Mouse (Mus musculus): ENCODE results near the gene Rab37.
A peak's percentile ranks its signal among the peaks of the same experiment; 100 is the strongest.

The Rab37 gene

DNA sequence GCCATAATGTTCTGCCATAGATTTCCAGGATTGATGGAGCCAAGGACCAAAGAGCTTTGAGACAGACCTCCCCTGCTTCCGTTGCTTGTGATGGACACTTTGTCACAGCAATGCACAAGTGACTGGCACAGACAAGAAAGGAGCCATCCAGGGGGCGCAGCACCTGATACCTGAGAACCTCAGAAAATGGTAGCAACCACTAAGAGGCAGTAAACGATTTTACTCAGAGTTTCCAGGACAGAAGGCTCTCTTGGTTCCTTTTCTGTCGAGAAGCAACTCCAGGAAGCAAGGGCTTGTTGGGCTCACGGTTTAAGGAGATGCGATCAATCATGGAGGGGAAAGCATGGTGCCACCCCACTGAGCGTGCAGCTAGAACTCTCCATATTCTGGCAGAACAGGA is 5.0 kb upstream of the Rab37 start:
- DNase-seq, result no peak

DNA sequence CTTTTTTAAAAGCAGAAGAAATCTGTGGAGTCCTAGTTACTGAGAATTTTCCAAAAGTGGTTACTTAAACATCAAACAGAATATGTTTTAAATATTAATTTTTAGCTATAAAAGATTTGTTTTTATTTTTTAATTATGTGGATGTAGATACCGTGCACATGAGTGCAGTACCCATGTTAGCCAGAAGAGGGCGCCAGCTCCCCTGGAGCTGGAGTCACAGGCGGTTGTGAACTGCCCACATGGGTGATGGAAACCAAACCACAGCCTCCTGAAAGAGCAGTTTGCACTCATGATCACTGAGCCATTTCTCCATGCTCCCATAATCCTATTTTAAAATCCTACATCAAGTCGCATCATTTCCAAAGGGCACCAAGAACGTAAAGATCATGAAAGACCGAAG is 1.4 kb upstream of the Rab37 start:
- DNase-seq, result peak; percentile 42 to 43

DNA sequence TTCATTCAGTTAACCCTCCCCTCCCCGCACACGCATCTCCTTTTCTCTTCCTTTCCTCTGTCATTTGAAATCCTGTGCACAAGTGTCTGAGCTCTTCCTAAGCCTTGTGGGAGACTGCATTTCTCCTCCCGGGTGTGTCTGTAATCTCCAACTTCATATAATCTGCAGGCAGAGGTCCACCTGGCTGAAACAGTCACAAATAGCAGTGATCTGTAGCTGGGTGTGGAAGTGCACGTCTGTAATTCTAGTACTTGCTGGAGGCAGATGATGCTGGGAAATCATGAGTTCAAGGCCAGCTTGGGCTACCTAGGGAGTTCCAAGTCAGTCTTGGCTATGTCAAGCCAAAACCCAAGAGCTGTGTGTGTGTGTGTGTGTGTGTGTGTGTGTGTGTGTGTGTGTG is 909 bp downstream of the Rab37 start:
- DNase-seq, result no peak

DNA sequence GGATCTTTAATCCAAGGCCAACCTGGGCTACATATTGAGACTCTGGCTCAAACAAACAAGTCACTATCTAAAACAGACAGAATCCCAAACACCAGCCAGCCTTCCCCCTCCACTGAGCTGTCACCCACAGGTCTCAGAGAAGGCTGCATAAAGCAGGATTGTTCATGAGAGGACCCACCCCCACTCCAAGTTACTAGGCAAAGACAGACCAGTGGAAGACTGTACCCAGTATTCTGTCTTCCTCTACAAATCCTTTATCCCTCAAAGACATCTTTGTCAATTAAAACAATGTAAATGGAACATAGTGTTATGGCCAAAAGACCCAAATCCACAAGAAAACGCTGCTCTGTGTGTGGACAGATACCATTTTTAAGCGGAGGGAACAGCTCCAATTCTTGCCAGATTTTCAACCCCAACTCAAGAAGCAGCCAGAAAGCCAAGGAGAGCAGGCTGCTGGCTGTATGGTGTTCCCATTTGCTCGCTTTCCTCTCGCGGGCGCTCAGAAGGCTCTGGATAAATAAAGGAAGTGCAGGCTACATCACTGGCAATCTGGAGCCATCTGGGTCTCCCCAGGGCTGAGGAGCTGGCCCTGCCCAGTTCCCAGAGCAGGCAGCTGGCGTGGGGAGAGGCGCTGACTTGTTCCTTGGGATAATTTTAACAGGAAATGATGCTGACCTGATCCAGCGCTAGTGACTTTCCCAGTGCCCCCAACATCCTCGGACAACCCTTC is 7.1 kb downstream of the Rab37 start:
- no peak for DNase-seq

DNA sequence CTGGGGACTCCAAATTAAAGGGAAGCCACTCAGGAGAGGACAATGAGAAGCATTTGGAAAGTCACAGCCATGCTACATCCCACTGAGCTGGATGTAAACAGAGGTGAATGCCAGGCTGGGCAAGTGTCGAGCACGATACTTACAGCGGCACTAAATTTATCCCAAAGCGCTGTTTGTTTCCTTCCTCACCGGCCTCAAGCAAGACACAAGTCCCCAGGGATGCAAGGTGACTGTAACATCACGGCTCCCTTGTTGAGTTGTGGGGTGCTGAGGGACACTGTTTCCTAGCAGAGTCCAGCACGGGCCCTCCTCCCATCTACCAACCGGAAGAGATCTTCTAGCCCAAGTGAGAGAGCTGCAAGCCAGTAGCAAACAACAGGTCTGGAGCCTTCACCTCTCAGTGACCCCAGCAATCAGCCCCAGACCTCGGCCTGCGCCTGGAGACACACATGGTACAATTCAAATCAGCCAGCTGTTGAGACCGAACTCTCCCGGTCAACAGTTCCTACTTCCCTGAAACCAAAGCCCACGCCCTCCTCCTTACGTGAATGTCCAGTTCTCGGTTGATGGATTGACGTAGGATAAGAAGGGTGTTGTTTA is 8.1 kb downstream of the Rab37 start:
- no peak for DNase-seq

DNA sequence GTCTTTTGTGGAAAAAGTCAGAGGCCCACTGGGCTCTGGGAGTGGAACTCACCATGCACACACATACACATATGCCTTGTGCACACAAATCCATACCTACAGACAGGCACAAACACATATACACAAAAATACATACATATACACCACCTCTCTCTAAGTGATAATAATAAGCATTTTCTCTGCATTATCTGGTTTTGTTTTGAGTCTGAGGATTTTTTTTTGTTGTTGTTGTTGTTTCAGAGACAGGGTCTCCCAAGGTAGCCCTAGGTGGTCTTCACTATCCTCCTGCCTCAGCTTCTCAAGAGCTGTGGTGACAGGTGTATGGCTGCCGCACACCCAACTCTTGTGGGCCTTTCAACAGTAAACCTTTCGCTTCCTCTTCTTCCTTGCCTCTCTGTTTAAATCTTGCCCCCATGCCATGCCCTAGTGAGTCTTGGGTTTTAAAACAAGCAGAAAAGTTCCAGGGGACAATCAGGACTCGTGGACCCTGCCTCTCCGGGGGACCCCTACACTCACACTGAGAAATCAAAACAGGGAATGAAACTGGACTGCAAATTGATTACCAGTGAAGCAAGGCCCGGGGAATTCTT is 8.9 kb downstream of the Rab37 start:
- DNase-seq, result peak in 1 of 2 experiments; percentile 8

DNA sequence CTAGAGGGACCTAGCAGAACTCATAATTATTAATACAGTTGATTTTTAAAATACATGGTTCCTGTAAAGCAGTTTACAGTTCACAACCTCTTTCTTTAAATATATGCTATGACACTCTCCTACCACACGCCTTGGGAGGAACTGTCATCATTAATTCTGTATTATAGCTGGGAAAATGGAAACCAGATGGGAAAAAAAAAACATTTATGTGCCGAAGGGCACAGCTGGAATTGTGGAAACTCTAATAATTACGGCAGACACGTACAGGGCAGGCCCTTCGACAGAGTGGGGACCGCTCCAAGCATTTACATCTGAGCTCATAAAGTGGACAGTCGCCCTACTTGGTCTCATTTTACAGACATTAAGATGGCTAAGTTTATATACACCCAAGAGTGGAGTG is 9.5 kb downstream of the Rab37 start:
- DNase-seq, result no peak

DNA sequence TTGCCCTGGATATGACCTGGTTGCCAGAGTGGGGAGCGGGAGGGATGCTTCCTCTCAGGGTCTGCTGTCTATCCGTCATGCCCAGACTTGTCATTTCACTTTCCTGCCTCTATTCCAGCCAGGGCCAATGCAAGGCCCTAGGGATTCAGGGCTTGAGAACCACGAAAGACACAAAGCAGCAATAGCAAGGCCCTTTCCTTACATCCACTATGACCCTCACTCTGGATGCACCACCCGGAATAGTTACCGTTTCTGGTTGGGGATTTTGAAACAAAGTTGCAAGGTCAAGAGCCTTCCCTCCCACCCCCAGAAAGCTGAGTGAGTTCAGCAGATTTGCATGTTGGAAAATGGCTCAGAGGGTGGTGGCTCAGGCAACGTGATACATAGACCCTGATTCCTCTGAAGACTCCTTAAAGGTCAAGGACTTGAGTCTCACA is 10.4 kb downstream of the Rab37 start:
- DNase-seq, result no peak

DNA sequence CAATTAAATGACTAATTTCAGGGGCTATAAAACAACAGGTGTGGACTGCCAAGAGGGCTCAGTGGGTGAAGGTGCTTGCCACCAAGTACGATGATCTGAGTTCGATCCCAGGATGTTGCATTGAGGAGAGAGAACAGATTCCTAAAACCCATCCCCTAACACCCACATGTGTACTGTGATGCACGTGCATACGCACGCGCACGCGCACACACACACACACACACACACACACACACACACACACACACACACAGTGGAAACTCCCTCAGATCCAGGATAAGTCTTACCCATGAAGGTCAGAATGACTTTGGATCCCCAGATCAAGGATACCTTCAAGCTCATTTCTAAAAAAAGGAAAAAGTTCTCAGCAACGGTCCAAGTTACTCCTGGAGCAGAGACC is 10.9 kb downstream of the Rab37 start:
- DNase-seq, result no peak

DNA sequence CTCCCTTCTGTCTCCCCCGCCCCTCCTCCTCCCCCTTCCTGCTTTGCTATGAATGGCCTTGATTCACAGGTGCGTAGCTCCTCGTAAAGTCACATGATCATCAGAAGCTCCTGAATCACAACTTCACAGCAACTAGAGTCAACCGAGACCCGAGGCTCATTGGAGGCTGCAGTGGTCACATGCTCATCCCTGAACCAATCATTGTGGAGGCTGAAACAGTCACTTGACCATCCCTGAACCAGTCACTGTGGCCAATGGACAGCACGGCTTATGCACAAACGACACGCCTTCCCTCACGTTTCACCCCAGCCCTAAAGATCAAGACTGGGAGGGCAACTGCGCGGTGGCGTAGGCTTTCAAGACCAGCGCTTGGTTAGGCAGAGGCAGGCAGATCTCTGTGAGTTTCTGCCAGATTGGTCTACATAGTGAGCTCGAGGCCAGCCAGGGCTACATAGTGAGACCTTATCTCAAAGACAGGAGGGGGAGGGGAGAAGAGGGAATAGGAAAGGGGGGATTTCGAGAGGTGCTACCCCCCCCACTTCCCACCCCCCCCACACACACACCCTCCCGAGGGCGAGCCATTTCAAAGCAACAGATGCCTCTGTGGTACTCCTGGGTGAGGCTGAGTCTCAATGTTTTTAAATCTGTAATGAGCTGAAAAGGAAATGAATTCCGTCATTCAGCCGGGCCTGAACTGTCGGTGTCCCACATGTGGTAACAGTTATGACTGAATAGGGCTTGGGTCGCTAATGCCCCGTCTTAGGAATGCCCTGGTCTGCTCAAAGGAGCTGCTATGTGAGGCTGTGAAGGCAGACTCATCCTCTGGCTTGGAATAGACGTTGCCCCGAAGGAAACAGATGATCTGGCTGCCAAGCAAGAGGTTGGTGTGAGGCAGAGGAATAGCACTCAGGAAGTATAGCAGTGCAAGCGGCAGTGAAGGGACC is 12.5 kb downstream of the Rab37 start:
- no peak for DNase-seq

DNA sequence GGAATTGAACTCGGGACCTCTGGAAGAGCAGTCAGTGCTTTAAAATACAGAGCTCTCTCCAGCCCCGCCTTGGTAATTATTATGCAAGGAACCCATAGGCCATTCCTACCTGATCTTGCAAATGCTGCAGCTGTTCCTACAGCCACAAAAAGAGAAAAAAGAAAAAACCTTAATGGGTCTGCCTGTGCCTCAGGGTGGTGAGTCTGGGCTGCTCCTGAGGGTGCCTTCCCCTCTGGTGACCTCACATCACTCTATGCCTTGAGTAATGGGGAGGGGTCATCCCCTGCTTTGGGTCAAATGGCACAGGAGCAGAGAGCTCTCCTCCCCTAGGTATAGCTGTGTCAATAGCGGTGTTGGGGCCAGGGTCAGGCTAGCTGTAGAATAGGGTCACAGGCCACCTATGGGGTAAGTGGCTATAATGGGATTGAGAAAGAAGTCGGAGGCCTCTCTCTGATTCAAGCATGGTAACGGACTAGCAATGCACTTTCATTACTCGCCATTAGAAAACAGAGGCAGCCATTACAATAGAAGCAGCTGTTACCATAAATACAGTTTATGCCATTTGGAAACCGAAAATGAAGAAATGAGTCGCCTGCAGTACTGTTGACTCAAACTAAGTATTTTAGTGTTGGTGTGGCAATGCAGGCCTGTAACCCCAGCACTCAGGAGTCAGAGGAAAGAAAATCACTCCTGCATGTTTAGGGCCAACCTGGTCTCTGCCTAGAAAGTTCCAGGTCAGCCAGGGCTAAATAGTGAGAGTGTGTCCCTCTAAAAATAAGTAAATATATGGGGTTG is 13.7 kb downstream of the Rab37 start:
- no peak for DNase-seq

DNA sequence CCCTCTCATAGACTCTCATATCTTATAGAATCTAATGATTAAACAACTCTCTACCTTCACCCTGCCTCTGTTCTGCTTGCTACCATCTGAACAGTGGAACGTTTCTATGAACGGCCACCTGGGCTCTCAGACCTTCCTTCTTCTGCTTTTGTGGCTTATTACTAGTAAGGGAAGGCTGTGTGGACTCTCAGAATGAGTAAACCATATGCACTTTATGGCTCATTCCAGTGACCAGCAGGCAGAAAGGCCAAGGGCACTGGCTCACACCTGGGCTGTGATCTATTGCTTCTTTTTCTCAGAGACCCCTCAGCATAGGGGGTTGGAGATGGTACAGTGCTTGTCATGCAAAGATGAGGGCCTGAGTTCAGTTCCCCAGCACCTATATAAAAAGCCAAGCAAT is 15.4 kb downstream of the Rab37 start:
- no peak for DNase-seq

DNA sequence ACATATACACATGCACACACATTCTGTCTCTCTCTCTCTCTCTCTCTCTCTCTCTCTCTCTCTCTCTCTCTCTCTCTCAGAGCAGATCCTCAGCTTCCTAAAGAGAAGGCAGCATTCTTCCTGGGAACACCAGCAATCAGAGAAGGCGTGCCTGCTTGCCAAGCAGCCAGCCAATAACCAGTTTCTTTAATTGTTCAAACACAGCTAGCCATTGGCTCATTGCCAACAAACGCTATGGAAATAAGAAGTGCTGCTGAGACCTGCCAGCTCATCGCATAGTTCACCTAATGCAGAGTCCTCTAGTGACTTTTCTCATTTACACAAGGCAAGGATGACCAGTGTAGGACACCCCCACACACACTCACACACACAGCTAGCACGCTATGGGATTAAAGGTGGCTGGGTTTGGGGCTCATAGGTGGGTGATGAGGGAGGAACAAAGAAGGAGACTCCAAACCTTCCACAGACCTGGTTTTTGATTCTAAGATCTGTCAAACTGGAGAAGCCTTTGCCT is 16.2 kb downstream of the Rab37 start:
- no peak for DNase-seq

DNA sequence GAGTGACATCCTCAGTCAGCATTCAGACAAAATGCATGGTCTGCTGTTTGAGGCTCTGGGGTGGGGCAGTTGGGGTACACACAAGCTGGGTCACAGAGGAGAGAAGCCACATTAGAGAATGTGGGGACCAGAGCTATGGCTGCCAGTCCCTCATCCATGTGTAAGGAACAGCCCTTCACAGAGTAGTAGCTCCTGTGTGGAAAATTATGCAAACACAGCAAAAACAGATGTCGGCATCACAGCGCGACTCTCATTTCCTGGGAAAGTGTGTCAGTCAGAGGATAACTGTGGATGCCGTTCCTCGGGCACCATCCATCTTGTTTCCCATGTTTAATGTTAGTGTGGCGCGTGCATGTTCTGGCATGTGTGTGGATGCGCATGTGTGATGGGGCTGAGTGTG is 16.9 kb downstream of the Rab37 start:
- no peak for DNase-seq

DNA sequence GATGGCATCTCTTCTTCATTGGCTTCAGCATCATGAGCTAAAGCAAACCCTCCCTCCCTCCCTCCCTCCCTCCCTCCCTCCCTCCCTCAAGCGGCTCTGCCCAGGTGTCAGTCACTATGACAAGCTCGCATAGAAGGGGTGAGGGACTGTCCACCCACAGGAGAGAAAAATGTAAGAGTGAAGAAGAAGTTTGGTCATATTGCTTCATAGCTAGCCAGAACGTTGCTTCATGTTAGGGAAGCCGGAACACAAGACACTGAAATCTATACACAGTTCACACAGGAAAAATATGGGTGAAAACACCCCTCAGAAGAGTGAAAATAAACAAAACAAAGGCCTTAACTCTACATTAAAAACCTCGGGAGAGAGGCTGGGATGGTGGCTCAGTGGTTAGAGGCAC is 19.0 kb downstream of the Rab37 start:
- DNase-seq, result no peak

DNA sequence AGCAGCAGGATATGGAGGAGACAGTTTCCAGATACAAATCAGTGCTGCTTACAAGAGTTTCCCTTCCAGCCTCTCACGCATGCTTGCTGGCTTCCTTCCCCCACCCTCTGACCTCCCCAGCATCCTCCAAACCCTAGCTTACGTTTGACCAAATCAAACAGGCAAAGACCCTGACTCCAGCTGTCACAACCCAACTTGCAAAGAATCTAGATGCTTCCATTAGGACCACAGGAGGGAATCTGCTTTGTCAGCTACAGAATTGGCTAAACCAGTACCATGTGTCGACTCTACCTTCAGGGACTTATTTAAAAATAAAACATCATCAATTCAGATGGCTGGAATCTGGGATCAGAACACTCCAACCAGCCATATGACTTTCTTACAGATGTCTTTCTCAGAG is 21.0 kb downstream of the Rab37 start:
- no peak for DNase-seq

DNA sequence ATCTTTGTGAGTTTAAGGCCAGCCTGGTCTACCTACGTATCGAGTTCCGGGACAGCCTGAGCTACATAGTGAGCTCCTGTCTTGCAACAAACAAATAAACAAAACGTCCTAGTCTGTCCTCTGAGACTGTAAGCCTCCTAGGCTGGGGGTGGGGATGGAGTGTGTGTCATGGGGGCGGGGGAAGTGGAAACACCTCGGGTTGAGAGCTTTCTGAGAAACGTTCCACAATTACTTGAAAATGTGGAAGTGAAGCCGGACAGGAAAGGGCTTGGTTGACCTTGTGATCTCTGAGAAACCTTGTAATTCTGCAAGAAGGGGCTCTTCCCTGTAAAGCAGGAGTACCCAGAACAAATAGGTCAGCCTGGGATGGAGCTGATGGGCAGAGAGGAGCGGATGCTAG is 28.2 kb downstream of the Rab37 start:
- no peak for DNase-seq

DNA sequence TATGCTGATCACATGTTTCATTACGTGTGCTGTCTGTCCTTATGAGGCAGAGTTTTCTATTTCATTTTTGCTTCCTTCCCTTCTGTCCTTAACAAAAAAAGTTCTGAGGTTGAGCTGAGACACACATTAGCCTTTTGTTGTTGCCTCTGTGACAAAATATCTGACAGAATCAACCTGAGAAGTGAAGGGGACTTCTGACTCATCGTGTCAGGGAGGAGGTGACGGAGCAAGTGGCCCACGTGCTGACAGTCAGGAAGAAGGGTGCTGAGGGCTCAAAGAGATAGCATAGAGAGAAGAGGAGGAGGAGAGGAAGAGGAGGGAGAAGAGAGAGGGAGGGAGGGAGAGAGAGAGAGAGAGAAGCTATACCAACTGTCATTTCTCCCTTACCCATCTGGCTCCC is 37.3 kb downstream of the Rab37 start:
- no peak for DNase-seq

DNA sequence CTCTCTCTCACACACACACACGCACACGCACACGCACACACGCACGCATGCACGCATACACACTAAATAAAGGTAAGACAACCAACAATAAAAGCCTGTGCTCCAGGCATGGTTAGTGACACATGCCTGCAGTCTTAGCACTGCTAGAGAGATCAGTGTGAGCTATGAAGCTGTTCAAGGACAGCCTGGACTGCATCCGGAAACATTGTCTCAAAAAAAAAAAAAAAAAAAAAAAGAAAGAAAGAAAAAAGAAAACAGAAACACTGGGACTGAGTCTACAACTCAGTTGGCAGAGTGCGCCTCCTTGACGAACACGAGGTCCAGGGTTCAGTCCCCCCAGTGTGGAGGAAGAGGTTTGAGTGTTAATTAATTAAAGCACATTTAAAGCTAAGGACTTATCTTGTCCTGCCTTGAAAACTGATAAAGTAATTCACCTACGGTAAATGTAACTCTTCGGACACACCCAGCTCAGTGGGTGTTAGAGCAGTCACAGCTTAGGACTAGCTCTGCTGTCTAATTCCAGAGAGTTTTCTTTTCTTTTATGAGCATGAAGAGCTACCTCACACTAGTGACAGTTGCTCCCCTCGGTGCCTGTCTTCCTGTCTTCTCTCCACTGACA is 38.4 kb downstream of the Rab37 start:
- DNase-seq, result no peak

DNA sequence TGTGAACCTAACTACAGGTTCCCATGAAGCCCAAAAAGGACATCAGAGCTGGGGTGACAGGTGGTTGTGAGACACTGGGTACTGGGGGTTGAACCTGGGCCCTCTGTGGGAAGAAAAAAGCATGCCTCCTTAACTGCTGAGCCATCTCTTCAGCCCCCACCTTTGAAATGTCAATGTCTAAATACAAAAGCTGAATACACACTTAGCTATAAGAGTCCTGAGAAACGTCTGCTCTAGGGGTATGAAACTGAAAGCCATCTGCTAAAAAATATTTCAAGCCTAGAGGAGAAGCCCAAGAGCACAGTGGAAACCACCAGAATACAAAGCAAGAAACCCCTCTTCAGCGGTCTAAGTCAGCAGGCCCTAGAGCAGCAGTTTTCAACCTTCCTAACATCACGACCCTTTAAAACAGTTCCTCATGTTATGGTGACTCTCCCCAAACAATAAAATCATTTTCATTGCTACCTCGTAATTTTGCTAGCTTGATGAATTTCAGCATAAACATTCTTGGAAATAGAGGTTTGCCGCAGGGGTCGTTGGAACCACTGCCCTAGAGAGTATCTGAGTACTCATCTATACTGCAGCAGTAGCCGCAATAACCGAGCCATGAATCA is 40.6 kb downstream of the Rab37 start:
- no peak for DNase-seq

DNA sequence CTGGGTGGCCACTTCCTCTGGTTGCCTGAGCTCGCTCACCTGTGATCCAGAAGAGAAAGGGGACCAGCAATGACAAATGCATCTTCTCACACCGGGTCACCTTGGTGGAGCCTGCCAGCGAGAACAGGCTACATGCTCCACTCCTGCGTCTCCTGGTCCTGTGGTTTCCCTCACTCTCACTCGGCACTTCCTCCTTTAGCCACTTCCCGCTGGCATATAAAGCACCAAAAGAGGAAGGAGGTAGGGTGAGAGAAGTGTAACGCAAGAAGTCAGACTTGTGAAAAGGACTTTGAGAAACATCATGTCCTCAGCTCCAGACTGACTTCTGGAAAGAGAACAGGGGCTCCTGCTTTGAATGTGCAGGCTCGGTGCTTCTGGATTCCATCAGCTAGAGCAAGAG is 42.6 kb downstream of the Rab37 start, which contains the start of gene Cd300lf:
Cd300lf (minus strand) TSS at position 193 of the 400 bp plus-strand sequence.
- DNase-seq, result peak; percentile 51 to 59
